9 mouse cellular contexts compared by ENCODE assay signal in genomic region chr14:105572036-105572891, GRCm38 (mm10).
DNase-seq lines count a peak whose midpoint lies in the region; ATAC-seq and TF ChIP-seq lines count a peak whose summit lies in the region.
"Had no signal": no experiment of that assay in that cellular context is flagged by ENCODE, and none has a peak within 500 bp of the region (broad histone marks: within the 10 kb centered on the region; RNA-seq: fewer than 3 reads in every experiment).

No protein-coding gene starts in this region.

- H3K9me3 ChIP-seq in hindbrain, embryonic 11.5 days (ENCODE audit: control insufficient read depth, low read length), result no peaks in the 10 kb centered on the region
- H3K9me3 ChIP-seq in hindbrain, postnatal 0 days (ENCODE audit: low read length), result no peaks in the 10 kb centered on the region
- H3K9me3 ChIP-seq in embryonic facial prominence, embryonic 15.5 days (replicated peaks), result no peaks in the 10 kb centered on the region
- H3K9me3 ChIP-seq in limb, embryonic 14.5 days (ENCODE audit: control insufficient read depth, low read length), result no peaks in the 10 kb centered on the region
- H3K9me3 ChIP-seq in liver, embryonic 12.5 days (replicated peaks), result no peaks in the 10 kb centered on the region

- no peaks in the 10 kb centered on the region for H3K27me3 ChIP-seq in hindbrain, embryonic 11.5 days (ENCODE audit: control insufficient read depth, insufficient read depth, low read length)
- no peaks in the 10 kb centered on the region for H3K27me3 ChIP-seq in hindbrain, postnatal 0 days (ENCODE audit: insufficient read depth, low read length)
- no peaks in the 10 kb centered on the region for H3K27me3 ChIP-seq in embryonic facial prominence, embryonic 15.5 days
- H3K27me3 ChIP-seq in limb, embryonic 14.5 days (ENCODE audit: control insufficient read depth, insufficient read depth, low read length), result no peaks in the 10 kb centered on the region
- H3K27me3 ChIP-seq in liver, embryonic 12.5 days (replicated peaks), result no peaks in the 10 kb centered on the region

- DNase-seq in hindbrain, embryonic 11.5 days (ENCODE audit: low spot score), result peak; percentile 15
- no peak for DNase-seq in hindbrain, postnatal 0 days (ENCODE audit: low spot score)
- peak; percentile 68 for DNase-seq in embryo, embryonic 11 days
- DNase-seq in limb, embryonic 14.5 days (ENCODE audit: low spot score), result peak; percentile 78
- DNase-seq in frontal cortex, postnatal 25 days (ENCODE audit: low spot score in 2 of 2), result no peak
- DNase-seq in gastrocnemius, postnatal 4 days (ENCODE audit: low spot score in 2 of 2), result no peak
- DNase-seq: liver had no signal

- H3K9ac ChIP-seq in hindbrain, embryonic 11.5 days (ENCODE audit: low read depth, low read length), result no peak overlapping the region
- H3K9ac ChIP-seq in hindbrain, postnatal 0 days (replicated peaks; ENCODE audit: low read length), result no peak overlapping the region
- no peak overlapping the region for H3K9ac ChIP-seq in embryonic facial prominence, embryonic 15.5 days
- H3K9ac ChIP-seq in limb, embryonic 14.5 days (ENCODE audit: low read depth, low read length, severe bottlenecking), result no peak overlapping the region
- H3K9ac ChIP-seq in liver, embryonic 12.5 days, result no peak overlapping the region

- no peaks in the 10 kb centered on the region for H3K4me1 ChIP-seq in hindbrain, embryonic 11.5 days (replicated peaks; ENCODE audit: control insufficient read depth, insufficient read depth, low read length)
- H3K4me1 ChIP-seq in hindbrain, postnatal 0 days (ENCODE audit: insufficient read depth, low read length), result no peaks in the 10 kb centered on the region; the same call in 1 of the 2 replicates
- peaks cover 10% of the 10 kb centered on the region for H3K4me1 ChIP-seq in embryonic facial prominence, embryonic 15.5 days
- H3K4me1 ChIP-seq in limb, embryonic 14.5 days (ENCODE audit: control insufficient read depth, insufficient read depth, low read length), result peaks cover 28% of the 10 kb centered on the region
- H3K4me1 ChIP-seq in liver, embryonic 12.5 days, result no peaks in the 10 kb centered on the region

- no peak overlapping the region for H3K27ac ChIP-seq in hindbrain, embryonic 11.5 days (ENCODE audit: low read depth, low read length)
- no peak overlapping the region for H3K27ac ChIP-seq in hindbrain, postnatal 0 days
- H3K27ac ChIP-seq in embryonic facial prominence, embryonic 15.5 days (replicated peaks), result no peak overlapping the region
- H3K27ac ChIP-seq in limb, embryonic 14.5 days (replicated peaks; ENCODE audit: low read depth, low read length), result no peak overlapping the region
- H3K27ac ChIP-seq in liver, embryonic 12.5 days, result no peak overlapping the region

- TF ChIP-seq CTCF in hindbrain, postnatal 0 days (IDR thresholded peaks at IDR 0.05; ENCODE audit: low read depth), result no peak

- no peaks in the 10 kb centered on the region for H3K36me3 ChIP-seq in hindbrain, embryonic 11.5 days (ENCODE audit: control insufficient read depth, insufficient read depth, low read length)
- H3K36me3 ChIP-seq in hindbrain, postnatal 0 days (ENCODE audit: insufficient read depth, low read length), result no peaks in the 10 kb centered on the region
- no peaks in the 10 kb centered on the region for H3K36me3 ChIP-seq in embryonic facial prominence, embryonic 15.5 days
- no peaks in the 10 kb centered on the region for H3K36me3 ChIP-seq in limb, embryonic 14.5 days (ENCODE audit: control insufficient read depth, insufficient read depth, low read length)
- H3K36me3 ChIP-seq in liver, embryonic 12.5 days, result no peaks in the 10 kb centered on the region

- TF ChIP-seq POLR2A in limb, embryonic 14.5 days (IDR thresholded peaks at IDR 0.05; ENCODE audit: borderline replicate concordance, extremely low read depth, insufficient read depth, insufficient read length), result no peak

- no peak for ATAC-seq in hindbrain, embryonic 11.5 days (ENCODE audit: low FRiP score)
- no peak for ATAC-seq in hindbrain, postnatal 0 days
- no peak for ATAC-seq in embryonic facial prominence, embryonic 15.5 days (ENCODE audit: insufficient number of reproducible peaks, low FRiP score, low TSS enrichment, low read depth)
- peak; percentile 64 for ATAC-seq in limb, embryonic 14.5 days (ENCODE audit: low FRiP score, low read depth)
- no peak for ATAC-seq in liver, embryonic 12.5 days

- 68% methylated on average over 18 of the region's 18 CpGs for WGBS in hindbrain, embryonic 11.5 days
- WGBS in hindbrain, postnatal 0 days, result 66% methylated on average over 18 of the region's 18 CpGs
- 34% methylated on average over 18 of the region's 18 CpGs for WGBS in embryonic facial prominence, embryonic 15.5 days
- 16% methylated on average over 18 of the region's 18 CpGs for WGBS in limb, embryonic 14.5 days
- 68% methylated on average over 18 of the region's 18 CpGs for WGBS in liver, embryonic 12.5 days (ENCODE audit: insufficient replicate concordance)

- no peak overlapping the region for H3K4me2 ChIP-seq in hindbrain, embryonic 11.5 days (replicated peaks; ENCODE audit: low read depth, low read length)
- H3K4me2 ChIP-seq in hindbrain, postnatal 0 days (ENCODE audit: low read depth, low read length), result no peak overlapping the region
- 0 out of 2 replicates have a peak overlapping the region, but pooled peaks have one; percentile 13 for H3K4me2 ChIP-seq in embryonic facial prominence, embryonic 15.5 days (replicated peaks)
- H3K4me2 ChIP-seq in limb, embryonic 14.5 days (replicated peaks; ENCODE audit: low read depth, low read length, severe bottlenecking), result peak overlapping the region; percentile 11; the same call in 1 of the 2 replicates
- no peak overlapping the region for H3K4me2 ChIP-seq in liver, embryonic 12.5 days

- no peak overlapping the region for H3K4me3 ChIP-seq in hindbrain, embryonic 11.5 days (ENCODE audit: low read depth, low read length)
- no peak overlapping the region for H3K4me3 ChIP-seq in hindbrain, postnatal 0 days (ENCODE audit: low read length)
- no peak overlapping the region for H3K4me3 ChIP-seq in embryonic facial prominence, embryonic 15.5 days (replicated peaks)
- no peak overlapping the region for H3K4me3 ChIP-seq in limb, embryonic 14.5 days (replicated peaks; ENCODE audit: low read length)
- H3K4me3 ChIP-seq in liver, embryonic 12.5 days, result no peak overlapping the region

Comparison
In these comparisons a context has a peak if more than half of its experiments do, and no peak if none do; other contexts are left out.
1. DNase-seq: peak in hindbrain, embryonic 11.5 days (single experiment), embryo, embryonic 11 days (single experiment) and limb, embryonic 14.5 days (single experiment); none in hindbrain, postnatal 0 days (single experiment), frontal cortex, postnatal 25 days (0 of 2) and gastrocnemius, postnatal 4 days (0 of 2).
2. H3K4me2 ChIP-seq: peak in embryonic facial prominence, embryonic 15.5 days (single experiment) and limb, embryonic 14.5 days (single experiment); none in hindbrain, embryonic 11.5 days (single experiment), hindbrain, postnatal 0 days (single experiment) and liver, embryonic 12.5 days (single experiment).